Mouse (Mus musculus) erythroblast, embryonic 14.5 days (primary cell): ENCODE measurements around the gene Fam102a.

Experiments
- GATA1 ChIP-seq: IDR thresholded peaks from 2 replicates; pipeline ENCODE4 v1.6.1; 2012; ENCODE audit warnings: low read length, inconsistent platforms, mixed read lengths
- TAL1 ChIP-seq: IDR thresholded peaks from 3 replicates; pipeline ENCODE4 v1.6.1; 2012; ENCODE audit warnings: low read length, inconsistent platforms, mixed read lengths

DNA sequence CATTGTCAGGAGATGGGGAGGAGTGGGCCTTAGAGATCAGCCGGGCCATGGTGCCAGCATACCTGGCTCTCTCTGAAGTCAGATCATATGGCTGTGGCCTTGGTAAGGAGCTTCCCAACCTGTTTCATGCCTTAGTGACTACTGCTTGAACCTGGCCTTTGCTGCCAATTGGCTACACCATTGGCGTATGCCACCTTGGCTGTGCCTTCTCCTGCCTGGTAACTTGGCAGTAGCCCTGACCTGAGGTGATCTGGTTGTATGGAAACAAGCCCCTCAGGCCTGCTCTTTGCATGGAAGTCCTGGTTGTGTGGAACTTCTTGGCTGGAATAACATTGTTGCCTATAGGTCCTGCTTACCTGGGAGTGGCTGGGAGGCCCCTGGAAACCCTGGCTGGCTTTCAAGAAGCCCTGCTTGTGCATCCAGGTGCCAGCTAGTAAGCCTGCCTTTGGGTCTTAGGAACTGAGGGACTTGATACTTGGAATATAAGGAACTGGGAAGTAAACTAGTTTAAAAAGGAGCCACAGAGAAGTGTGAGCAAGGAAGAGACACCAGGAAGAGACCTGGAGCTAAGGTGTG, 6.3 kb downstream of the Fam102a start:
- TF ChIP-seq TAL1 (no peak), GATA1 (no peak)
